Mouse (Mus musculus) midbrain, embryonic 13.5 days (tissue): ENCODE results near the gene Zbtb22. TPM values are rescaled to one million over a fixed set of nuclear protein-coding genes. Genes with fewer than 3 reads are reported as not detected.

Experiments
- ATAC-seq: fragments of 200-750 bp; cut with Nextera tagmentation; 2 replicates; pipeline ENCODE4 v1.8.0; 2017; ENCODE audit warnings: mild to moderate bottlenecking, moderate TSS enrichment, moderate library complexity
- H3K27ac ChIP-seq: fragments of 300-500 bp; sonication (generic); 2 replicates; pipeline ENCODE4 v1.5.1; 2015; ENCODE audit warnings: inconsistent platforms, mild to moderate bottlenecking, moderate library complexity
- H3K27me3 ChIP-seq: fragments of 300-500 bp; sonication (generic); 2 replicates; pipeline ENCODE4 v1.6.1; 2015; ENCODE audit warnings: mild to moderate bottlenecking, inconsistent platforms
- H3K36me3 ChIP-seq: fragments of 300-500 bp; sonication (generic); 2 replicates; pipeline ENCODE4 v1.6.1; 2015; ENCODE audit warnings: mild to moderate bottlenecking, inconsistent platforms
- H3K4me1 ChIP-seq: fragments of 300-500 bp; sonication (generic); replicated peaks from 2 replicates; pipeline ENCODE4 v1.6.1; 2015; ENCODE audit warnings: inconsistent platforms
- H3K4me2 ChIP-seq: fragments of 300-500 bp; sonication (generic); replicated peaks from 2 replicates; pipeline ENCODE4 v1.6.1; 2015; ENCODE audit warnings: moderate library complexity, mild to moderate bottlenecking, inconsistent platforms
- H3K4me3 ChIP-seq: fragments of 300-500 bp; sonication (generic); replicated peaks from 2 replicates; pipeline ENCODE4 v1.5.1; 2015; ENCODE audit warnings: mild to moderate bottlenecking, inconsistent platforms
- H3K9ac ChIP-seq: fragments of 300-500 bp; sonication (generic); replicated peaks from 2 replicates; pipeline ENCODE4 v1.6.1; 2015; ENCODE audit warnings: mild to moderate bottlenecking, inconsistent platforms
- H3K9me3 ChIP-seq: fragments of 300-500 bp; sonication (generic); 2 replicates; pipeline ENCODE4 v1.6.1; 2016; ENCODE audit warnings: mild to moderate bottlenecking, inconsistent platforms
- WGBS: fragments of 180-500 bp; shearing (Covaris S2); methylation state at CpG from one replicate; pipeline ENCODE4 v1.1.7; 2015; 5-methylcytosine and 5-hydroxymethylcytosine counted together
- polyA plus RNA-seq: library from polyadenylated mRNA; unstranded; fragments of >200 nt; fragmentation: Nextera tagmentation; extraction: Ambion mirVana; gene quantifications from 2 replicates; pipeline ENCODE4 v1.2.1, GENCODE M21; 2015

Gene Zbtb22
- polyA plus RNA-seq, 1 experiment from 2014 or later: 20.3 TPM

DNA sequence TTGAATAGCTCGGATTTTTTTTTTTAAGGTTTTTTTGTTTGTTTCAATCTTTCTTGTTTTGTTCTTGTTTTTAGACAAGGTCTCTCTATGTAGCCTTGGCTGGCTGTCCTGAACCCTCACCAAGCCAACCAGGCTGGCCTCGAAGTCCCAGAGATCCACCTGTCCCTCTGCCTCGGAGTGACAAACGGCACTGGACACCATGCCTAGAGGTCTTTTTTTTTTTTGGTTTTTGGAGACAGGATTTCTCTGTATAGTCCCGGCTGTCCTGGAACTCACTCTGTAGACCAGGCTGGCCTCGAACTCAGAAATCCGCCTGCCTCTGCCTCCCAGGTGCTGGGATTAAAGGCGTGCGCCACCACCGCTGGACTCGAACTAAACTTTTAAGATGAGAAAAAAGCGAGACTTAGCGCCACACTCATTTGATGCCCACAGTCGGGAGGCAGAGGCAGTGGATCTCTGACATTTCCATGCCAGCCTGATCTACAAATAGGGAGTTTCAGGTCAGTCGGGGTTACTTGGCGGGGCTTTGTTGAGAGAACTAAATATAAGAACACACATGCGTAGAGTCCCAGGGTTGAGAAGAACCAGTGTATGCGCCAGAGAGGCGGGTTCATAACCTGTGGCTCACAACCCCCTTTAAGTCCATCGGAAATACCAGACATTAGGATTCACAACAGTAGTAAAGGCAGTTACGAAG, 12.7 kb downstream of the Zbtb22 start:
- Histone ChIP-seq H3K36me3 (peaks cover 40% of the 10 kb centered on the region), H3K27ac (no peak overlapping the region)
- WGBS: 60% methylated on average over 21 of the region's 21 CpGs

DNA sequence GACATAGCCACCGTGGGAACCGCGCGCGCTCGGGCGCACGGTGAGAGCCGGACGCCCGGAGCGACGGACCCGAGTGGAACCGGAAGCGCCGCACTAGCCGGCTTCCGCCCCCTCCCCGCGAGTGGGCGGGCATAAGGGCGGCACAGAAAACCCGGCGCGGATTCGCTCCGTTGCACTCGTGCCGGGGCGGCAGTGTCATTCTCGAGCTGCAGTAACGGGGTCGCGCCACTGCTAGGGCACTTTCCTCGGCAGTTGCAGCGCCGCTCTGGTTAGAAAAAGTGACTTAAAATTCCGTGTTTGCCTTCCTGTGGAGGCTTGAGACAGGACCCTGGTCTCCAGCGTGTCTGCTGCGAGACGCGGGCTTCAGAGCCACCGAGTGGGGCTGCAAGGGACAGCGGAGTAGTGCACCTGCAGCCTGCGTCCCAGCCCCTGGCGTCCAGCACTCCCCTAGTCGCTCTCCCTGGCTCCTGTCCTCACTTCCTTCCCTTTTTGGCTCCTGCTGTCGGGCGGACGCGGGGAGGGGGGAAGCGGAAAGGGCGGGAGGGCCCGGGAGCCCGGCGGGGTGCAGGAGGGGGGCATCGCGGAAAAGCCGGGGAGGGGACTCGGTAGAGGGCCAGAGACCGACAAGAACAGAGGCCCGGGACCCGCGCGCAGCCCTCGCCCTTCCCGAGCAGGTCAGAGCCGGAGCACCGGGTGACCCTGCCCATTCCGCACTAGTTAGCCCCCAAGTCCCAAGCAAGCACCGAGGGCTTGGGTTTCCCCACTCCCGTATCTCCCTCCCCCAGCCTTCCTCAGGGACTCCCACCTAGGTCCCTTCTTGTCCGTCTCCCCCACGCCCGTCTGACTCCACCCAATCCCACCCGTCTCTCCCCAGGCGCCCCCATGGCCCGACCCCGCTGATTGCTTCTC, 13.9 kb downstream of the Zbtb22 start, which contains the start of gene Rgl2:
Gene Rgl2 (plus strand): TSS at position 173 of the 909 bp plus-strand sequence.
- WGBS: under 1% methylated on average over 76 of the region's 80 CpGs
- Histone ChIP-seq H3K36me3 (peaks cover 52% of the 10 kb centered on the region), H3K4me3 (peak within 1 kb of the TSS; percentile 94), H3K9ac (peak within 1 kb of the TSS; percentile 95), H3K4me1 (peaks cover 28% of the 10 kb centered on the region), H3K27me3 (no peaks in the 10 kb centered on the region), H3K27ac (peak within 1 kb of the TSS; percentile 96), H3K9me3 (no peaks in the 10 kb centered on the region), H3K4me2 (peak within 1 kb of the TSS; percentile 100)
- peak; percentile 89 for ATAC-seq

More for the DNA sequence above, 12.7 kb downstream of the Zbtb22 start:
- Histone ChIP-seq H3K4me3 (peak overlapping the region; percentile 94), H3K4me2 (peak overlapping the region; percentile 100), H3K9me3 (no peaks in the 10 kb centered on the region), H3K4me1 (peaks cover 28% of the 10 kb centered on the region), H3K27me3 (no peaks in the 10 kb centered on the region), H3K9ac (peak overlapping the region; percentile 81)
- no peak for ATAC-seq

DNA sequence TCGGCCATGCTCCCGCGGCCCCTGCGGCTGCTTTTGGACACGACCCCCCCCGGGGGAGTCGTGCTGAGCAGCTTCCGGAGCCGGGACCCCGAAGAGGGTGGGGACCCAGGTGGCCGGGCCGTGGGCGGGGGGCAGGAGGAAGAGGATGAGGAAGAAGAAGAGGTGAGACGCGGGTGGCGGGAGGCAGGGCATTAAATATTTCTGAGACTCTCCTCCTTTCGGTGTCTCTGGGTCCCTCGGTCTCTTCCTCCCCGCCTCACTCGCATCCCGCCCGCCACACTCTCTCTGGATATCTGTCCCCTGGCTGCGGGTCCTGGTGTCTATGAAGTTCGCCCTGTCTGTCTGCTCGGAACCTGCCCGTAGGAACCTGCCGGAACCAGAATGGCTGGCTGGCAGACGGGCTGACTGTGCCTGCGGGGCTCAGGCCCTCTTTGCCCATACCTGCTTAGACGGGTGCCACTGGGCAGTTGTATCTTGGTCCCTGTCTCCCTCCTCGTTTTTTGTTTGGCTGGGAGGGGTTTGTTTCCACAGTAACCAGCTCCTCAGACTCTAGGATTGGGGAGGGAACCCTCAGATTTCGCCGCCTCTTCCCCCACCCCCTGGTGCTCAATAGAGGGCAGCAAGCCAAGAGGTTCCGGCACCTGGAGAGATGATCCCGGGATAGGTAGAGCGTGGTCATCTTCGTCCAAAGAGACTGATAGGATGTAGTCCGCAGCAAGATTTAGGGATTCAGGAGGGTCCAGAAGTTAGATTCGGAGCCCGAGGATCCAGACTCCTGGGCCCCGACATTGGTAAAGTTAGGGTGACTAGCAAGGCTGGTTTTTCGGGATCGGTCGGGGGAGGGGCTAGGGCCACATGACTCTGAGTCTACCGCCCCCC, 14.8 kb downstream of the Zbtb22 start:
- Histone ChIP-seq H3K4me2 (peak overlapping the region; percentile 100), H3K9ac (peak overlapping the region; percentile 95)

DNA sequence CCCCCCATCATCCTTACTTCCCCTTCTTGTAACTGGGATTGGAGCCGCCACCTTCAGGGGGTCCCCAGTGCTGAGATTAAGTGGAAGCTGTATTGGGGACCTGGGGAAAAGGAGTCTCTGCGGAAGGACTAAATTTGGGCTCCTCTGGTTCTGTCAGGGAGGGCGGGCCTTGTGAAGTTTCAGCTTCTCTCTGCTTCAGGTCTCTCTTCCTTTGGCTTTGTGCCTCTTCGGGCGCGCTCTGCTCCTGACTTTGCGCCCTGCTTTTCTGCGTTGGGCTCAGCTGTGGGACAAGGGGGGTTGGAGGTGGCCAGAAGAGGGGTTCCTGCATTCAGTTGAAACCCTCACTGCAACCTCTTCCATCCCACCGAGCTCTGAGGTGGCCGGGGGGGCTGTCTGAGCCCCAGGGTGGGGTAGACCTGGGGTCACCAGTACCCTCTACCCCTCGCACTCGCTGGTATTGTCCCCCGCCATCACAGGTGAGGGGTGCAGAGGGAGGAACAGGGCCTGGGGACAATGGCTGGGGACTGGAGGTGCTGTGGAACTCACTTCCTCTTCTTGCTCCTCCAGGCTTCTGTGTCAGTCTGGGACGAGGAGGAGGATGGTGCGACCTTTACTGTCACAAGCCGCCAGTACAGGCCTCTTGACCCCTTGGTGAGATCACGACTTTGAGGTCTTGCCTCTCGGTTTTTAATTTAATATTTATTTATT, 15.6 kb downstream of the Zbtb22 start:
- H3K9ac ChIP-seq: peak overlapping the region; percentile 95
- H3K4me2 ChIP-seq: peak overlapping the region; percentile 100
- H3K9me3 ChIP-seq: no peaks in the 10 kb centered on the region
- no peak overlapping the region for H3K27ac ChIP-seq
- peak overlapping the region; percentile 94 for H3K4me3 ChIP-seq
- peaks cover 28% of the 10 kb centered on the region for H3K4me1 ChIP-seq
- 36% methylated on average over 18 of the region's 18 CpGs for WGBS
- no peaks in the 10 kb centered on the region for H3K27me3 ChIP-seq
- no peak for ATAC-seq
- peaks cover 52% of the 10 kb centered on the region for H3K36me3 ChIP-seq

More for the DNA sequence above, 14.8 kb downstream of the Zbtb22 start:
- peaks cover 52% of the 10 kb centered on the region for H3K36me3 ChIP-seq
- H3K4me3 ChIP-seq: peak overlapping the region; percentile 94
- WGBS: under 1% methylated on average over 45 of the region's 45 CpGs
- no peaks in the 10 kb centered on the region for H3K27me3 ChIP-seq
- H3K9me3 ChIP-seq: no peaks in the 10 kb centered on the region
- peak; percentile 8; the same call in 1 of the 2 replicates for ATAC-seq
- peak overlapping the region; percentile 96 for H3K27ac ChIP-seq
- peaks cover 28% of the 10 kb centered on the region for H3K4me1 ChIP-seq

DNA sequence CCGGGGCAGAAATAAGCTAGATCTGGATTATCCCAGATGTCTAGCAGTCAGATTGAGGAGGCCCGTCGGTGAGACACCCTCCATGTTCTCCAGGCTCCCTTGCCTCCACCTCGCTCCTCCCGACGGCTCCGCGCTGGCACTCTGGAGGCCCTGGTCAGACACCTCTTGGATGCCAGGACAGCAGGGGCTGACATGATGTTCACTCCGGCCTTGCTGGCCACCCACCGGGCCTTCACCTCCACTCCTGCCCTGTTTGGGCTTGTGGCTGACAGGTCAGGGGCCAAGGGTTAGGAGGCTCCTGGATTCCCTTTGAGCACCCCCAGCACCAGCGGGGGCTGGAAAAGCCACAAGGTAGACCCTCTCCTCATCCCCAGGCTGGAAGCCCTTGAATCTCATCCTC, 16.2 kb downstream of the Zbtb22 start:
- H3K36me3 ChIP-seq: peaks cover 53% of the 10 kb centered on the region
- H3K27ac ChIP-seq: no peak overlapping the region
- WGBS: 90% methylated on average over 11 of the region's 11 CpGs
- no peak for ATAC-seq
- peaks cover 28% of the 10 kb centered on the region for H3K4me1 ChIP-seq
- no peak overlapping the region for H3K4me2 ChIP-seq
- no peak overlapping the region for H3K4me3 ChIP-seq
- no peaks in the 10 kb centered on the region for H3K27me3 ChIP-seq
- H3K9me3 ChIP-seq: no peaks in the 10 kb centered on the region
- no peak overlapping the region for H3K9ac ChIP-seq

DNA sequence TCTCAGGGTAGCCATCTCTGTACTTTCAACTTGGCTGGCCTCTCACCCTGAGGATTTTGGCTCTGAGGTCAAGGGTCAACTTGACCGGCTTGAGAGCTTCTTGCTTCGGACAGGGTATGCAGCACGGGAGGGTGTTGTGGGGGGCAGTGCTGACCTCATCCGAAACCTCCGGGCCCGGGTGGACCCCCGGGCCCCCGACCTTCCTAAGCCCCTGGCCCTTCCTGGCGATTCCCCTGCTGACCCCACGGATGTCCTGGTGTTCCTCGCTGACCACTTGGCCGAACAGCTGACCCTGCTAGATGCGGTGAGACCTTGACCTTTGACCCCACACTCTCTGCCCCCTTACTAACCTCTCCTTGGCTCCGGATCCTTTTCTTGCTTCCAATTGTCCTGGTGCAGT, 16.7 kb downstream of the Zbtb22 start:
- peaks cover 56% of the 10 kb centered on the region for H3K36me3 ChIP-seq
- 83% methylated on average over 14 of the region's 14 CpGs for WGBS

DNA sequence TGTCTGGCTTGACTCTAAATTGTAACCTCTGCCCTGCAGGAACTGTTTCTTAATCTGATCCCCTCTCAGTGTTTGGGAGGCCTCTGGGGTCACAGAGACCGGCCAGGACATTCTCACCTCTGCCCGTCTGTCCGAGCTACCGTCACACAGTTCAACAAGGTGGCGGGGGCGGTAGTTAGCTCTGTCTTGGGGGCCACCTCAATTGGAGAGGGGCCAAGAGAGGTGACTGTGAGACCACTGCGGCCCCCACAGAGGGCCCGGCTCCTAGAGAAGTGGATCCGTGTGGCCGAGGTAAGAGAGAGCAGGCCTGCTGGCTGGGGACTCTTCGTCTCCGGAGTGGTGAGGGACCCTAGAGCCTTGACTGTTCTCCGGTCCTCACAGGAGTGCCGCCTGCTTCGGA, 17.3 kb downstream of the Zbtb22 start:
- no peak overlapping the region; the same call in 1 of the 2 replicates for H3K9ac ChIP-seq
- no peaks in the 10 kb centered on the region for H3K9me3 ChIP-seq
- no peaks in the 10 kb centered on the region for H3K27me3 ChIP-seq
- peaks cover 55% of the 10 kb centered on the region for H3K36me3 ChIP-seq
- no peak overlapping the region for H3K4me3 ChIP-seq
- no peak overlapping the region for H3K4me2 ChIP-seq
- WGBS: 97% methylated on average over 15 of the region's 15 CpGs
- no peak for ATAC-seq
- no peak overlapping the region for H3K27ac ChIP-seq
- H3K4me1 ChIP-seq: peaks cover 25% of the 10 kb centered on the region

More for the DNA sequence above, 16.7 kb downstream of the Zbtb22 start:
- H3K4me1 ChIP-seq: peaks cover 28% of the 10 kb centered on the region
- H3K27ac ChIP-seq: no peak overlapping the region
- no peak for ATAC-seq
- no peak overlapping the region for H3K9ac ChIP-seq
- no peak overlapping the region for H3K4me3 ChIP-seq
- H3K27me3 ChIP-seq: no peaks in the 10 kb centered on the region
- H3K9me3 ChIP-seq: no peaks in the 10 kb centered on the region
- no peak overlapping the region for H3K4me2 ChIP-seq

DNA sequence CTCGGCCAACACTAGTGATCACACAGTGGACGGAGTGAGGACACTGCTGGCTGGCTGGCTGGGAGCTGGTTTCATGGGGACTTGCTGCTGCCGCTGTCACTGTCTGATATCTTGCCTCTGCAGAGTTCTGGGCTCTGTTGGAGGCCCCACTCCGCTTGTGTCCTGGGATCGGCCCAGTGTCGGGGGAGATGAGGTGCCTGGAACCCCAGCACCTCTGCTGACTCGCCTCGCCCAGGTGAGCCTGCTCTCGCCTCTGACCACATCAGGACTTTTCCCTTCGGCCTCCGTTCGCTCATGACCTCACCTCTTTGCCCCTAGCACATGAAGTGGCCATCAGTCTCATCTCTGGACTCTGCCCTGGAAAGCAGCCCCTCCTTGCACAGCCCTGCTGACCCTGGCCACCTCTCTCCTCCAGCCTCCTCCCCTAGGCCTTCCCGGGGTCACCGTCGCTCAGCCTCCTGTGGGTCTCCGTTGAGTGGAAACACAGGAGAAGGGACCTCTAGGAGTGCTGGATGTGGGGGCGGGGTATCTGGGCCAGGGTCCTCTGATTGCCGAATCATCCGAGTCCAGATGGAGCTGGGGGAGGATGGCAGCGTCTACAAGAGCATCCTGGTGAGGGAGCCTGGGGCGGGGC, 19.8 kb downstream of the Zbtb22 start:
- no peak overlapping the region for H3K9ac ChIP-seq
- H3K9me3 ChIP-seq: no peaks in the 10 kb centered on the region
- ATAC-seq: no peak
- no peaks in the 10 kb centered on the region for H3K27me3 ChIP-seq
- no peak overlapping the region for H3K4me3 ChIP-seq
- peaks cover 22% of the 10 kb centered on the region for H3K4me1 ChIP-seq
- 89% methylated on average over 21 of the region's 21 CpGs for WGBS
- peaks cover 64% of the 10 kb centered on the region for H3K36me3 ChIP-seq
- H3K4me2 ChIP-seq: no peak overlapping the region
- H3K27ac ChIP-seq: no peak overlapping the region

DNA sequence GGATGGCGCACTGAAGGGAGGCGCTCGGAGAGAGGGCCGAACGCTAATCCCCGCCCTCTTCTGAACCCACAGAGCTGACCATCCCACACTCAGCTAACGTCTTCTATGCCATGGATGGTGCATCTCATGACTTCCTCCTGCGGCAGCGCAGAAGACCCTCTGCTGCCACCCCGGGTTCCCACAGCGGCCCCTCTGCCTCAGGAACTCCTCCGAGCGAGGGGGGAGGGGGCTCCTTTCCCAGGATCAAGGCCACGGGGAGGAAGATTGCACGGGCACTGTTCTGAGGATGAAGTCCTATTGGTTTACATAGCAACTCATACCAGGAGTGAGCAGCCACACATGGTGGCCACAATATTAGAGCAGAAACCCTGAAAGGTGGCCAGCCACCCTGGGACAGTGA, 21.3 kb downstream of the Zbtb22 start:
- ATAC-seq: no peak
- 83% methylated on average over 15 of the region's 15 CpGs for WGBS
- Histone ChIP-seq H3K9ac (no peak overlapping the region), H3K36me3 (peaks cover 65% of the 10 kb centered on the region), H3K27ac (no peak overlapping the region), H3K4me3 (no peak overlapping the region), H3K4me2 (no peak overlapping the region), H3K4me1 (peaks cover 23% of the 10 kb centered on the region), H3K9me3 (no peaks in the 10 kb centered on the region), H3K27me3 (no peaks in the 10 kb centered on the region)

DNA sequence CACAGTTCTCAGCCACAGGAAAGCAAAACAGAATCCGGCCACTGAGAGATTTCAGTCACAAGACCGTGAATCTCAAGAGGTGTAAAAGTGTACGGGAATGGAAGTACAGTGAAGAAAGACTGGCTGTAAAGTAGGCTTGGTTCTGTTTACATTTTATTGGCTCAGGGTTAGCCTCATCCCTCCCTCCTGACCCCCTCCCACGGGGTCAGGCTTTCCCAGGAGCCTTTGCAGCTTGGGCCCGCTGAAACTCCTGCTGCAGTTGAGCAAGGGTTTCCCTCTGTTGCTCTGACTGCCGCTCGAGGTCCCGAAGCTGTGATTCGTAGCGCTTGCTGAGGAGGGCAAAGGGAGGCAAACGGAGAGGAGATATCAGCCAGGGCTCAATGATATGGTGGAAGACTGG, 23.1 kb downstream of the Zbtb22 start:
- Histone ChIP-seq H3K36me3 (peaks cover 60% of the 10 kb centered on the region), H3K4me3 (peak overlapping the region; percentile 88; the same call in 1 of the 2 replicates), H3K27me3 (no peaks in the 10 kb centered on the region)

More for the DNA sequence above, 23.1 kb downstream of the Zbtb22 start:
- 0 out of 2 replicates have a peak overlapping the region, but pooled peaks have one; percentile 85 for H3K9ac ChIP-seq
- H3K4me1 ChIP-seq: peaks cover 26% of the 10 kb centered on the region
- no peaks in the 10 kb centered on the region for H3K9me3 ChIP-seq
- peak overlapping the region; percentile 99 for H3K4me2 ChIP-seq
- WGBS: 86% methylated on average over 11 of the region's 11 CpGs
- H3K27ac ChIP-seq: no peak overlapping the region
- ATAC-seq: no peak
